Mouse (Mus musculus) CH12.LX (cell line): ENCODE measurements around the gene Slc4a10.

Experiments
- CTCF ChIP-seq, 2 experiments: IDR thresholded peaks in 1 of 2; conservative IDR thresholded peaks in 1 of 2; 2 replicates each; pipeline ENCODE4 v1.5.1; 2011 to 2012; ENCODE audit warnings: low read depth in 2 of 2, low read length in 2 of 2, improper control_type of control experiment in 1 of 2, inconsistent platforms in 1 of 2, mild to moderate bottlenecking in 1 of 2, moderate library complexity in 1 of 2
- EP300 ChIP-seq: IDR thresholded peaks from 2 replicates; pipeline ENCODE4 v1.6.1; 2011; ENCODE audit warnings: low read length, improper control_type of control experiment
- IRF4 ChIP-seq: IDR thresholded peaks from 2 replicates; pipeline ENCODE4 v1.6.1; 2014; ENCODE audit warnings: low read depth, mild to moderate bottlenecking, inconsistent platforms, low read length, improper control_type of control experiment
- MAX ChIP-seq: IDR thresholded peaks from 2 replicates; pipeline ENCODE4 v1.6.1; 2011; ENCODE audit warnings: low read length, improper control_type of control experiment
- POLR2A ChIP-seq: IDR thresholded peaks from 2 replicates; pipeline ENCODE4 v1.6.1; 2011; ENCODE audit warnings: low read depth, mild to moderate bottlenecking, improper control_type of control experiment, low read length
- POLR2AphosphoS2 ChIP-seq: IDR thresholded peaks from 2 replicates; pipeline ENCODE4 v1.6.1; 2011; ENCODE audit warnings: low read depth, low read length, improper control_type of control experiment
- UBTF ChIP-seq: IDR thresholded peaks from 2 replicates; pipeline ENCODE4 v1.6.1; 2012; ENCODE audit warnings: low read depth, mild to moderate bottlenecking, inconsistent platforms, low read length, improper control_type of control experiment, moderate library complexity
- ZNF384 ChIP-seq: IDR thresholded peaks from 2 replicates; pipeline ENCODE4 v1.6.1; 2012; ENCODE audit warnings: low read depth, low read length, improper control_type of control experiment, inconsistent platforms

DNA sequence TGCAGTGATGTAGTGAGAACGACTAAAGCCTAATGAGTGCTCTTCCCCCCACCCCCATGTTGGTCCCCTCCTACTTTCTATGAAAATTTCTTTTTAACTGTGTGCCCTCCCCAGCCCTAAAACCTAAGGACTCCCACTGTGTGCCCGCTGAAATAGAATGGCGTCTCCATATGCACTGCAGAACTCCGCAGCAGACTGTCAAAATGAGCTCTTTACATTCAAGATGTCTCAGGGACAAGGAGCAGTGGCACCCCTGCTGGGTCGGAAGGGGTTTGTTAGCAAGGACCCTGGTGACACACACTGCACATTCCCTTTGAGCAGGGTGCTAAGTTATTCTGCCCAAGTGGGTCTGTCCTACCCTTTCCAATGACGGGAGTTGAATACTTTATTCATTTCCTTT, 309.5 kb downstream of the Slc4a10 start:
- TF ChIP-seq UBTF (no peak), CTCF (conservative IDR thresholded peaks at IDR 0.05 in 1 of 2, IDR thresholded peaks at IDR 0.05 in 1 of 2; ENCODE audit: low read depth in 2 of 2, low read length in 2 of 2) (no peak), IRF4 (no peak), EP300 (no peak), ZNF384 (no peak), MAX (no peak), POLR2AphosphoS2 (no peak), POLR2A (no peak)
